Mouse (Mus musculus): ENCODE data around the gene Gnai2. TPM values are rescaled to one million over a fixed set of nuclear protein-coding genes. Genes with fewer than 3 reads are reported as not detected.
"Not testable (repeated sequence)": the region's sequence is repeated elsewhere in the genome, so short reads cannot be mapped to it uniquely, and the experiment has no call there.

The Gnai2 gene
- total RNA-seq, 2 experiments from 2014 or later, result 59.3 to 75.5 TPM

DNA sequence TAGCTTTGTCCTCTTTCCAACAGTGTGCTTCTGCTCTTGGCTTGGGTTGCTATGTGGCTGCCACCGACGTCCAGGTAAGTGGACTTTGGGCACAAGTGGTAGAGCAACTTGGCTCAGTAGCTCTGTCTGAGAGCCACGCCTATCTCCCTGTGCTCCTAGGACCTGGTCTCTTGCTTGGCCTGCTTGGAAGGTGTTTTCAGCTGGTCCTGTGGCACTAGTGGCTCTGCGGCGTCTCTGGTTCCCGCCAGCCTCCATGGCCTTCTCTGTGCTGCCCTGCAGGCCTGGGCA lies 44.5 kb downstream of the Gnai2 start:
- DNase-seq (ENCODE audit: low spot score), result no peak

DNA sequence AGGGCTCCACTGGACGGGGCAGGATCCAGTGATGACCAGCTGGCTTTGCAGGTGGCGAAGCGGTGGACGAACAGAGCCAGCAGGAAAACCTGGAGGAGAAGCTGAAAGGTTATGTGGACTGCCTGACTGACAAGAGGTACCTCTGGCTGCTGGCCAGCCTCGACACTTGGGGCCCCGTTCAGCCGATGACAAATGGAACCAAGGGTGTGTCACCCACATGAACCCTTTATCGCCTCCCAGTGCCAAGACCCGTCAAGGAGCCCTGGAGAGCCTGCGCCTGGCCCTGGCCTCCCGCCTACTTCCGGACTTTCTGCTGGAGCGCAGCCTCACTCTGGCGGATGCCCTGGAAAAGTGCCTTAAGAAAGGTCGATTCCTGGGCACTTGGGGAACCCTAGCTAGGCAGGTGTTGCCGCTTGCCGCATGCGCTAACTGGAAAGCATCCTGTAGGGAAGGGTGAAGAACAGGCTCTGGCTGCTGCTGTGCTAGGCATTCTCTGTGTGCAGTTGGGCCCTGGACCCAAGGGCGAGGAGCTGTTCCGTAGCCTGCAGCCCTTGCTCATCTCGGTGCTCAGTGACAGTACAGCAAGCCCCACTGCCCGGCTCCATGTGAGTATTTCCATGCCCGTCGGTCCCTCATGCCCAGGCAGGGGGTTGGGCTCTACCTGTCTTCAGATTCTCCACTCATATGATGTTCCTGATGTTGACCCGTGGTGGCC lies 45.0 kb downstream of the Gnai2 start:
- peak; percentile 83 for DNase-seq (ENCODE audit: low spot score)

DNA sequence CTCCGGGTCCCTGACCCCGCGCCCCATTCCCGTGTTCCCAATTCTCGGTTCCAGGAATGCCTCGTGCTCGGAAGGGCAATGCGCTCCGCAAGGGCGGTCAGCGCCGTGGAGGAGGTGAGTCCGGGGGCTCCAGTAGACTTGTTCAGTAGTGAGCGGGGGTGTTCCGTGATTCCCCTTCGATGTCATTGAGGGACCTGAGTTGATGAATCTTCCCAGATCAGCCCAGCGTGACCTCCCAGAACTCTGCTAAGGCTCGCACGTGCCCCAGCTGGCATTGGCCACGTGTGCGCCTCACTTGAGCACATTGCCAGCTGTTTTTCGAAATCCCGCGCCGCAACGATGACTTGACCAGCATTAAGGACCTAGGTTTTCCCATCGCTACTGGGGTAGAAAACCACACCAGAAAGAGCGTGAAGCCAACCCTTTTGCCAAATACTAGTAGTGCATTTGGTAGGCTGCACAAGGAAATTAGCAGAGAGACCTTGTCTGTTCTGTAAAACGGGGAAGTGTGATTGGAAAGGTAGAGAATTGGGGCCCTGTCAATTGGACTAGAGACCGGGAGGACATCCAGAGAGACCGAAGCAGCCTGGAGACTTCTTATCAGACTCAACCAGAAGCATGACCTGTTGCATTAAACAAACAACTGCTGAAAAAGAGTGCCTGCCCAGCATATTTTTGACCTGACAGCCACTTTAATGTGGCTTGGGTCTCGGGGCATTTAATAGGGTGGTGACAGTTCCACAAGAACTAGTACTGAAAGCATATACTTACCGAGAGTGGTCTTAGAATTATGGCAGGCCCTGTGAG lies 47.1 kb downstream of the Gnai2 start:
- no peak for DNase-seq (ENCODE audit: low spot score)

DNA sequence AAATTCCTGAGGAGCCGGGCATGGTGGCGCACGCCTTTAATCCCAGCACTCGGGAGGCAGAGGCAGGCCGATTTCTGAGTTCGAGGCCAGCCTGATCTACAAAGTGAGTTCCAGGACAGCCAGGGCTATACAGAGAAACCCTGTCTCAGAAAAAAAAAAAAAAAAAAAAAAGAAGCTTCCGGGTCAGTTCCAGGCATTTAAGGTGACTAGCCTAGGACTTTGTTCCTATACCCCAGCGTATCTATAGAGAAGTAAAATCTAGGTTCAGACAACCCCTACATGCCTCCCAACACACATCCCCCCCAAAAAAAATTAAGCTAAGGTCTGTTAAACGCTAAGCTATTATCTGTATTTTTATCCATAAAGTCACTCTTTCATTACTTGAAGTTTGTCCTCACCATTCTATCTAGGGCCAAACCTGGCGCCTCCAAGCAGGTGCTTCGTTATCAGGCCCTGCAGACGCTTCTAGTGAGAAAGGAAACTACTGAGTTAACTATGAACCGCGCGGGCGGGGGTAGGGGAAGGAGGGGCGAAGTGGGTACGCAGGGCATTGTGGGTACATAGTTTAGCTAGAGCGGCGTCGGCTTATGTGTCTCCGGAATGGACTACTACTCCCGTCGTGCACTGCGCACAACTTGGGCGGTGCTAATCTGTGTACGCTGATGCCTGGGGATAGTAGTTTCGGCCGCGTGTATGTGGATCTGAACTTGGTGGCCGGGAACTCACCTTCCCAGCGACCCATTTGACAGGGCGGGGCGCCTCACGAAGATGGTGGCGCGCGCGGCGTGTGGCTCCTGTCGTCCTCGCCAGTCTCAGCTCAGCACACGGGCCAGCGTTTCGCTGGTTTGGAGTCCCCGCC lies 48.0 kb downstream of the Gnai2 start, which contains the start of gene Ifrd2:
Ifrd2 (plus strand) TSS at position 669 of the 859 bp plus-strand sequence.
- DNase-seq (ENCODE audit: low spot score), result peak; percentile 98

DNA sequence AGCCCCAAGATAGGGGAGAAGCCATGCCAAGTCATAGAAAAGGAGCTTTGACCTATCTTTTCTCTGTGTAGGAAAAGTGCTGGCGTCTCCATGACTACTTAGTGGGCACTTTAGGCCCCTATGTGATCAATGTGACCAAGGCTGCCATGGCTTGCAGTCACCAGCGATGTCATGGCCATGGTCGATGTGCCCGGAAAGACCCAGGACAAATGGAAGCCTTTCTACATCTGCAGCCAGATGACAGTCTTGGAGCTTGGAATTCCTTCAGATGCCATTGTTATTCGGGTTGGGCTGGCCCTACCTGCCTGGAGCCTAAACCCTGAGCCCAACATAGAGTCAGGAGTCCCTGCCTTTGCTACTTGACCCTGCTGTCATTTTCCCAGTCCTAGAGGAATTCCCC lies 48.7 kb downstream of the Gnai2 start:
- no peak for DNase-seq (ENCODE audit: low spot score)

DNA sequence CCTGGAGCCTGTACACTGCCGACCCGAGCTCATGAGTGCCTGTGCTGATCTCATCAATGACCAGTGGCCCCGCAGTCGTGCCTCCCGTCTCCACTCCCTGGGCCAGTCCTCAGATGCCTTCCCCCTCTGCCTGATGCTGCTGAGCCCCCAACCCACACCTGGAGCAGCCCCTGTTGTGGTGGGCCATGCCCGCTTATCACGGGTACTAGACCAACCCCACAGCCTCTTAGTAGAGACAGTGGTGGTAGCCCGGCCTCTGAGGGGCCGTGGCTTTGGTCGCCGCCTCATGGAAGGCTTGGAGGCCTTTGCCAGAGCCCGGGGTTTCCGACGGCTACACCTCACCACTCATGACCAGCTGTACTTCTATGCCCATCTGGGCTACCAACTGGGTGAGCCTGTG lies 52.0 kb downstream of the Gnai2 start:
- DNase-seq (ENCODE audit: low spot score), result no peak

DNA sequence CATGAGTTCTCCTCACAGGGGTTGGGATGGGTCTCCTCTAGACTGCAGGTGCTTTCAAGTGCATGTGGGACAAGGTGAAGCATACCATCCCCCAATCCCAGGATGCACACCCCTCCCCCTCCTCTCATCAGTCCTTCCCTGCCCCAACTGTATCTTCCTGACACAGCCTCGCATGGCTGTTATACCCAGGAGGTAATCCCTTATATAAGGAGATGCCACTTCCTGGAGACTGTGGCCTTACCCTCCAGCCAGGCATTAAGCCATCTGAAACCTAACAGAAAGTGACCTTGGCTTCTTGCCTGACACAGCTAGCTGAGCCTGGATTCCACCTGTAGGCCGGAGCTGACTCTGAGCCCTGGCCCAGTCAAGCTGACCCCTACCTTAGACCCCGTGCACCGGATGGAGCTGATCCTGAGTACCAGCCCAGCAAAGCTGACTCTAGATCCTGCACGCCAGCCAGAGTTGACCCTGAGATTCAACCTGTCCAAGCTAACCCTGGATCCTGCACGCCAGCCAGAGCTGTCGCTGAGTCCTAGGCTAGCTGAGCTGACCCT lies 52.6 kb downstream of the Gnai2 start:
- DNase-seq (ENCODE audit: low spot score), result no peak

DNA sequence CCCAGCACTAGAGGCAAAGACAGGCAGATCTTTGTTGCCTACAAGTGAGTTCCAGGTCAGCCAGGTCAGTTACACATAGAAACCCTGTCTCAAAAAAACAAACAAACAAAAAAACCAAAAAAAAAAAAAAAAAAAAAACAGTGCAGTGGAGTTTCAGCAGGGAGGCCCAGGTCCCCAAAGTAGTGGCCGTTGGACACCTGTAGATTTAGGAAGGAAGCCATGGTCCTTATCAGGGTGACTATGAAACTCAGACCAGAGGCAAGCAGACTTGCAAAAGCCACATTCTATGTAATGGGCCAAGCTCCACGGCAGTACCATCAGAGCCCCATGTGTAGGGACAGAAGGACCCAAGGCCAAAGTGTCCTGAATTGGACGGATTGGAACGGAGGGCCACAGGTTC lies 53.6 kb downstream of the Gnai2 start:
- DNase-seq (ENCODE audit: low spot score), result no peak

DNA sequence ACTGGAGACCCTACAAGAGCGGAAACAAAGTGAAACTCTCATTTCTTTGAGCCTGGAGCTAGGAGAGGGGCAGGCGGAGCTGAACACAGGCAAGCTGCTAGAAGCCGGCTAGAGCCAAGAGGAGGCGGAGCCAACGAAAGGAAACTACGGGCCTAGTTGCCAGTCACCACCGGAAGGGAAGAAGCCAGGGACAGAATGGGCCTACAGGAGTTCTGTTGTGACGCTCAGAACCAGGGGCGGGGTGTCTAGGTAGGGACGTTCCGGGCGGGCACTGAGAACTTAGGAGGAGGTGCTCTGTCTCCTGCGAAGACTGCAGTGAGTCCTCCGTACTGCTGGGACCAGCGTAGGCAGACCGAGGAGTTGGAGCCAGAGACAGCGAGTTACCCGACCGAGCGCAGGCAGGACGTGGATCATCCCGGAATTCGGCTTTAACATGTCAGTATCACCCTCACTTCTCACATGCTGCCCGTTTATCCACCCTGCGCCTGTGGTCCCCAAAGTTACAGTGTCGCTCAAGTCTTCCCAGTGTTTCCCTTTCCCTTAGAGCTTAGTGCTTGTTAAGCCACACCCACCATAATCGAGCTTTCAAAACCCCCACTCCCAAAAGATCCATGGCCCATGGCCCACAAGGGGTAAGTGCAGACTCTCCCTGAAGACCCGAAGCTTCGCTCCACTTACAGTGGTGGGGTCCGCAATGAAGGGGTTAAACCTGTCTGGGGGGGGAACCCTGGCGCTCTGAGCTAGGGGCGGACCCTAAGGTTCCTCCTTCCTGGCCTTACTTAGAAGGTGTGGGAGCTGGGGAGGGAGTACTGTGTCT lies 54.5 kb downstream of the Gnai2 start, which contains the start of gene Hyal3:
Hyal3 (plus strand) TSS at position 318 of the 817 bp plus-strand sequence.
- DNase-seq (ENCODE audit: low spot score), result peak; percentile 94

DNA sequence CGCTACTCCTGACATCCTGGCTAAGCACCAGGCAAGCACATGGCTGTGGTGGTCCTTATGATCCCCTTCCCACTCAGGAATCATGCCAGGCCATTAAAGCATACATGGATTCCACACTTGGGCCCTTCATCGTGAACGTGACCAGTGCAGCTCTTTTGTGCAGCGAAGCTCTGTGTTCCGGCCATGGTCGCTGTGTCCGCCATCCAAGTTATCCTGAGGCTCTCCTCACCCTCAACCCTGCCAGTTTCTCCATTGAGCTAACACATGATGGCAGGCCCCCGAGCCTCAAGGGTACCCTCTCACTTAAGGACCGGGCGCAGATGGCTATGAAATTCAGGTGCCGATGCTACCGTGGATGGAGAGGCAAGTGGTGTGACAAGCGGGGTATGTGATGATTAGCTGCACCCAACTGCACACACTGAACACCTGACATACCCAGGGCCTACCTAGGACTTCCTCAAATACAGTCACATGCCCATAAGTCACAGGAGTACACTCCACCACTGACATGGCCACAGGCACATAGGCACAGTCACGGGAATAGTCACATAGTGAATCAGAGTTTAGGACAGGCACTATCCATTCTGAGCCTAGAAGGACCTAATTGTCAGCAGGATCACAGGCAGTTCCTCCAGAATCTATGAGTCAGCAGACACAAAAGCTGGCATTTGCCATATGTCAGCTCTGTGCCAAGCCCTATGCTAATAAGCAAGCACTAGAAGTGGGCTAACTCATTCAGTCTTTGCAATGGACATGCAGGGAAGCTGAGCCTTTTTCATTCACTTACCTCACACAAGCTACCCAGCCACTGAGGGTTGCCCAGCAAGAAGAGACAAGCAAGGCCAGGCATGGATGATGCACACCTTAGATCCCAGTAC lies 55.9 kb downstream of the Gnai2 start:
- no peak for DNase-seq (ENCODE audit: low spot score)

DNA sequence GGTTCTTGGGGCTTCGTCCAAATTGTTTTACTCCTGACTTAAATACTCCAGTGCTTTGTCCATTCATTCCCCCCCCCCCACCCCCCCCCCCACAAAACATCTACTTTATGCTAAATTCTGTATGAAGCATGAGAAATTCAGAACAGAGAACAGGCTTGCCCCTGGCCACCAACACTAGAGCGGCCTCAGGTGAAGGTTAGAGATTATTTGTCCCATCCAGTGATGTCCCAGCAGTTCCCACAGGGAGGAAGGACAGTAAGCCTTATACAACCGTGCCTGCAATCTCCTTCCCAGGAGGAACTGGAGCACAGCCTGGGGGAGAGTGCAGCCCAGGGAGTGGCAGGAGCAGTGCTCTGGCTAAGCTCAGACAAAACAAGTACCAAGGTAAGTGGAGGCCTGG lies 56.6 kb downstream of the Gnai2 start, which contains the start of gene Naa80:
Naa80 (plus strand) TSS at position 301 of the 400 bp plus-strand sequence.
- DNase-seq (ENCODE audit: low spot score), result no peak

DNA sequence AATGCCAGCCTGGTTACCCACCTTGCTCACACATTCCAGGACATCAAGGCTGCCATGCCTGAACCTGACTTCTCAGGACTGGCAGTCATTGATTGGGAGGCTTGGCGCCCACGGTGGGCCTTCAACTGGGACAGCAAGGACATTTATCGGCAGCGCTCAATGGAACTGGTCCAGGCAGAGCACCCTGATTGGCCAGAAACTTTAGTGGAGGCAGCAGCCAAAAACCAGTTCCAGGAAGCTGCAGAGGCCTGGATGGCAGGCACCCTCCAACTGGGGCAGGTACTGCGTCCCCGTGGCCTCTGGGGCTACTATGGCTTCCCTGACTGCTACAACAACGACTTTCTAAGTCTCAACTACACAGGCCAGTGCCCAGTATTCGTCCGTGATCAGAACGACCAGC lies 57.3 kb downstream of the Gnai2 start:
- no peak for DNase-seq (ENCODE audit: low spot score)

DNA sequence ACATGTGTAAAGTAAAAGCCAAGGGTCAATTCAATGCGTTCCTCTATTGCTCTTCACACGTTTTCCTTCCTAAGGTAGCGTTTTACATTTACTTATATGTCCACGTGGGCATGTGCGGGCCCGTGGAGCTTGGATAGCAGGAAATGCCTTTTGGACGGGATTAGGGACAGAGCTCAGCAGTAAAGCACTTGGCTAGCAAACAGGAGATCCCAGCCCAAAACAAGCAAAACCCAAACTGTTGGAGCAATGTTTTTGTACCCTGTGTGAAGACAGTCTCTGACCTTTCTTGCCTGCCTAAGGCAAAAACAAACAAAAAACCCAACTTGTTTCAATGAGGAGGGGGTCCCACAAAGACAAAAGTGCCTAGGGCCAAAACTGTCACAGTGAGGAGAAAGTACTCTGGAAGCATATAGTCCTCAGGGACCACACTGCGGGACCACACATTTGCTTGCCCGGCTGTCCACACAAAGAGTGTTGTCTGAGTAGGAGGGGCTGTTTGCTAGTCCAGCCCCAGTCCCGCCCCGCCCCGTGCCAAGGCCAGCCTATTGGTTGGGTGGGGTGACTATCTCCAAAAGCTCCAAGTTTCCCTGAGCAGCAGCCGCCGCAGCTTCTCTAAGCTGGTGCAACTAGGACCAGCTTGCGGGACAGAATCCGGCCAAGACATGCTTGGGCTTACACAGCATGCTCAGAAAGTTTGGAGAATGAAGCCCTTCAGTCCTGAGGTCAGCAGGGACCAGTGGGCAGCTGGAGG lies 58.6 kb downstream of the Gnai2 start, which contains the start of gene Hyal1:
Hyal1 (plus strand) TSS at position 571 of the 751 bp plus-strand sequence.
- DNase-seq (ENCODE audit: low spot score), result peak; percentile 81

DNA sequence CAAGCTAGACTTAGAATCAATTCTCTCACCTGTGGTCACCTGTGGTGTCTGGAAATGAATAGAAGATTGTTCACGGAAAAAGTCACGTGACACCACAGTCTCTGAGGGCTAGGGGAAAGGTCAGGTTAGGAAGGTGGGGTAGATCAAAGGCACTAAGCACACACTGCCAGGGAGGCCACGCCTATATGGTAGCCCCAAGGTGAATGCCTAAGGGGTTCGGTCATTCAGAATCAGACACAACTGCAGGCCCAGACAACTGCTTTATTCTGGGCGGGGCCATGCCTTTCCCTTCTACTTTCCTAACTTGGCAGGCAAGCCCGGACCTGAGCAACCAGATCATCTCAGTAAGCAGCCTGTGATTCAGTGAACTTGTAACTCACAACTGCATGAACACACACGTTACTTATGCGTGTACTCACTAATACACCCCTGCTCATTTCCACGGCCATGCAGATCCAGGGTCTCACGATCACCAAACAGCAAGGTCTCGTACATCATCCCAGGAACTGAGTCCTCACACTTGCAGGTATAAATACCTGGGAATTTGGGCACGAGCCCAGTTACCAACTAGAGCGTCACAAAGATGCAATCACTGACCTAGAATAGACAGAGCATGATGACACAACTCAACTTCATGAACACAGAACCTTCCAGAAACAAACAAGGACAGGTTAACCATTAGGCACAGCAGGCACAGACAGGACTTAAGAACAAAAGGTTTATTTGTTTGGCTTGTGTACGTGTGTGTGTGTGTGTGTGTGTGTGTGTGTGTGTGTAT lies 59.4 kb downstream of the Gnai2 start:
- DNase-seq (ENCODE audit: low spot score), result no peak

DNA sequence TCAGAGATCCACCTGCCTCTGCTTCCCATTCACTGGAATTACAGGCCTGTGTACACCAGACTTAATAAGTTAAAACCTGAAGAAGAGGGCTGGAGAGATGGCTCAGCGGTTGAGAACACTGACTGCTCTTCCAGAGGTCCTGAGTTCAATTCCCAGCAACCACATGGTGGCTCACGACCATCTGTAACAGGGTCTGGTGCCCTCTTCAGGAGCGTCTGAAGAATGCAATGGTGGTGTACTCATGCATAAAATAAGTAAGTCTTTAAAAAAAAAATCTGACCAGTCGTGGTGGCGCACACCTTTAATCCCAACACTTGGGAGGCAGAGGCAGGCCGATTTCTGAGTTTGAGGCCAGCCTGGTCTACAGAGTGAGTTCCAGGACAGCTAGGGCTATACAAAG lies 61.4 kb downstream of the Gnai2 start:
- not testable (repeated sequence) for DNase-seq (ENCODE audit: low spot score)

DNA sequence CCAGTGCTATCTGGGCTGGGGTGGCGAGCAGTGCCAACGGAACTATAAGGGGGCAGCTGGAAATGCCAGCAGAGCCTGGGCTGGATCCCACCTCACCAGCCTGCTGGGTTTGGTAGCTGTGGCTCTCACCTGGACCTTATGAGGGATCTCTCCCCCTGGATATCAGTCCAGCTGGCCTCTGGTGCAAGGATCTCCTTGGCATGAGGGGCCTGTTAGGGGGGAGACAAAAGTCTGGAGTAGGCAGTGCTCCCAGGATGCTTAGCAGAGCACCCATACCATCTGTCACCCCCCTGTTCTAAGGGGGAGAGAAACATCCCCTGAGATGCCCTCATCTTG lies 62.9 kb downstream of the Gnai2 start:
- DNase-seq (ENCODE audit: low spot score), result no peak

DNA sequence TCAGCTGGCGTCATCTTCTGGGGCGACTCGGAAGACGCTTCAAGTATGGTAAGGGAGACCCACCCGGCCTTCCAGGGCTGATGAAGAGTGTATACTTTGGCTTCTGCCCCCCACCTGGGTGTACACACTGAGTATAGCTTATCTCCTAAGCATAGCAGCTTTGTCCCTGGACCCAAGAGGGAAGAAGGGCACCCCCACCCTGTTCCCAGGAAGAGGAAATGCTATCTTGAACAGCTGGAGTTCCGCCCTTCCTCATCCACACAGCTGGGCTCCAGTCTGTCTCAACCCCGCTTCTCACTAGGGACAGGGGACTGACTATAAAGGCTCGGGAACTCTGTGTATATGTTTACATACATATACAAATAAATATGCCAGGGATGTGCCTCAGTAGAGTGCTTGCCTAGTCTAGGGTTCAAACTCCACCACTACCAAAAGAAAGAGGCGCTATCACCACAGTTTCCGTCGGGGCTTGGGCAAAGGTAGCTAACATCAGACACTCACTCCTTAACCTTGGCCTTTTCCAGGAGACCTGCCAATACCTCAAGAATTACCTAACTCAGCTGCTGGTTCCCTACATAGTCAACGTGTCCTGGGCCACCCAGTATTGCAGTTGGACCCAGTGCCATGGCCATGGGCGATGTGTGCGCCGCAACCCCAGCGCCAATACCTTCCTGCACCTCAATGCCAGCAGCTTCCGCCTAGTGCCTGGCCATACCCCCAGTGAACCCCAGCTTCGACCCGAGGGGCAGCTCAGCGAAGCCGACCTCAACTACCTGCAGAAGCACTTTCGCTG lies 63.4 kb downstream of the Gnai2 start:
- DNase-seq (ENCODE audit: low spot score), result no peak

Measured in gastrocnemius, adult 18-20 months (tissue).